Mouse (Mus musculus) lung, adult 2 months (tissue): ENCODE data around the gene Iqgap3.

Experiments
- CTCF ChIP-seq: fragments of 200-500 bp; IDR thresholded peaks from 2 replicates; pipeline ENCODE4 v1.5.1; 2011; ENCODE audit warnings: mild to moderate bottlenecking, low read length, control low read depth; ENCODE audit not compliant: insufficient read depth
- POLR2A ChIP-seq: fragments of 200-500 bp; IDR thresholded peaks from 2 replicates; pipeline ENCODE4 v1.6.1; 2011; ENCODE audit warnings: low read depth, mild to moderate bottlenecking, control low read depth, low read length, borderline replicate concordance; ENCODE audit errors: extremely low read depth

GRCm38 (mm10) chr3:88136945-88137494, 55.2 kb downstream of the Iqgap3 start:
- TF ChIP-seq CTCF (no peak), POLR2A (no peak)
